Mouse (Mus musculus): ENCODE data around the gene Gdpgp1. TPM values are rescaled to one million over a fixed set of nuclear protein-coding genes. Genes with fewer than 3 reads are reported as not detected.

Gdpgp1 gene
- polyA plus RNA-seq (2012; ENCODE audit: insufficient read depth, insufficient read length, low replicate concordance, missing spikeins): not detected in 2 replicates

DNA sequence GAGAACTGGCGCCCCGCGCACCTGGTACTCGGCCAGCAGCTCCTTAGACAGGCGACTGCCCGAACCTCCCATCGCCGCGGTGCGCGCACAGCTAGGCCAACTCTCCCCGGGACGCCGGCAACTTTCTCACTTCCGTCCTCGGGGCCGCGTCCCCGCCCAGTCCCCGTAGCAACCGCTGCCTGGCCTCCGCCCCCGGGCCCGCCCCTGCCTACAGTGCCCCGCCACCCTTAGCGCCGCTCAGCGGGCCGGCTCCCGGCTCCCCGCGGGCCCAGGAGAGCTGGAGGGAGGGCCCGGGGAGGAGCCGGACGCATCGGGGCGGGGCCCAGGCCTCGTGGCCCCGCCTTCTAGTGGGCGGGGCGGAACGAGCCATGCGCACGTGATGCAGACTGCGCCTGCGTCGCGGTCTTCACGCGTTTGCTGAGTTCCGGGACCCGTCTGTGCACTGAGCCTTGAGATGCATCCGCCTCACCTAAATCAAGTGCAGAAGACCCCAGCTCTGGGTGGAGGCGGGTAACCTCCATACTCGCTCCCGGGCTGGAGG is at the start of gene Gdpgp1, which contains the start of gene Cib1:
TSS of gene Gdpgp1 (plus strand) at position 377 of the 541 bp plus-strand sequence.
TSS of gene Cib1 (minus strand) at position 325 of the 541 bp plus-strand sequence.
- H3K4me1 ChIP-seq (ENCODE audit: control insufficient read depth, insufficient read depth, low read length): peaks cover 12% of the 10 kb centered on the region; the same call in 1 of the 2 replicates
- no peak within 1 kb of the TSS for H3K27ac ChIP-seq (ENCODE audit: insufficient read depth, low read depth, low read length)
- H3K4me3 ChIP-seq (ENCODE audit: insufficient read depth, low read depth, low read length): peak within 1 kb of the TSS; percentile 59
- WGBS: under 1% methylated on average over 56 of the region's 56 CpGs
- TF ChIP-seq POLR2A (IDR thresholded peaks at IDR 0.05; ENCODE audit: insufficient read depth, low read depth, low read length) (peak; percentile 71; the same call in 1 of the 2 replicates), CTCF (IDR thresholded peaks at IDR 0.05; ENCODE audit: insufficient read depth, low read depth, low read length) (no peak)

DNA sequence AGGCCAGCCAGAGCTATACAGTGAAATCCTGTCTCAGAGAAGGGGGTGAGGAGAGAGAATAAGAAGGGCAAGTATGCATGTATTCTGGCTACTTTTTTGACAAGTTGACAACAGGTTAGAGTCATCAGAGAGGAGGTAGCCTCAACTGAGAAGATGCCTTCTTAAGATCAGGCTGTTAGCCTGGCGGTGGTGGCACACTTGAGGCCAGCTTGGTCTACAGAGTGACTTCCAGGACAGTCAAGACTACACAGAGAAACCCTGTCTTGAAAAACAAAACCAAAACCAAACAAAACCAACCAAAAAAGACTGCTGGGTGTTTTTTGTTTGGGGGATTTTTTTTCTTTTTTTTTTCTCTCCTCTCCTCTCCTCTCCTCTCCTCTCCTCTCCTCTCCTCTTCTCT is 49.2 kb upstream of the Gdpgp1 start:
- H3K4me3 ChIP-seq (ENCODE audit: insufficient read depth, low read depth, low read length): no peak overlapping the region
- WGBS: 97% methylated on average over 1 of the region's 1 CpGs
- H3K4me1 ChIP-seq (ENCODE audit: control insufficient read depth, insufficient read depth, low read length): peaks cover 11% of the 10 kb centered on the region
- no peak for TF ChIP-seq POLR2A (IDR thresholded peaks at IDR 0.05; ENCODE audit: insufficient read depth, low read depth, low read length)
- TF ChIP-seq CTCF (IDR thresholded peaks at IDR 0.05; ENCODE audit: insufficient read depth, low read depth, low read length): no peak
- H3K27ac ChIP-seq (ENCODE audit: insufficient read depth, low read depth, low read length): no peak overlapping the region

- Histone ChIP-seq H3K27ac (ENCODE audit: insufficient read depth, low read depth, low read length) (no peak overlapping the region), H3K4me1 (ENCODE audit: control insufficient read depth, insufficient read depth, low read length) (peaks cover 16% of the 10 kb centered on the region), H3K4me3 (ENCODE audit: insufficient read depth, low read depth, low read length) (no peak overlapping the region)
- TF ChIP-seq POLR2A (IDR thresholded peaks at IDR 0.05; ENCODE audit: insufficient read depth, low read depth, low read length) (no peak), CTCF (IDR thresholded peaks at IDR 0.05; ENCODE audit: insufficient read depth, low read depth, low read length) (no peak)
- WGBS: 62% methylated on average over 5 of the region's 5 CpGs
Observed at GRCm38 (mm10) chr7:80183969-80184368, 48.7 kb upstream of the Gdpgp1 start.

- Histone ChIP-seq H3K27ac (ENCODE audit: insufficient read depth, low read depth, low read length) (0 out of 2 replicates have a peak overlapping the region, but pooled peaks have one; percentile 16), H3K4me1 (ENCODE audit: control insufficient read depth, insufficient read depth, low read length) (peaks cover 19% of the 10 kb centered on the region), H3K4me3 (ENCODE audit: insufficient read depth, low read depth, low read length) (no peak overlapping the region)
- no peak for TF ChIP-seq POLR2A (IDR thresholded peaks at IDR 0.05; ENCODE audit: insufficient read depth, low read depth, low read length)
- no peak for TF ChIP-seq CTCF (IDR thresholded peaks at IDR 0.05; ENCODE audit: insufficient read depth, low read depth, low read length)
- WGBS: 84% methylated on average over 4 of the region's 4 CpGs
Observed at GRCm38 (mm10) chr7:80184551-80184950, 48.1 kb upstream of the Gdpgp1 start.

DNA sequence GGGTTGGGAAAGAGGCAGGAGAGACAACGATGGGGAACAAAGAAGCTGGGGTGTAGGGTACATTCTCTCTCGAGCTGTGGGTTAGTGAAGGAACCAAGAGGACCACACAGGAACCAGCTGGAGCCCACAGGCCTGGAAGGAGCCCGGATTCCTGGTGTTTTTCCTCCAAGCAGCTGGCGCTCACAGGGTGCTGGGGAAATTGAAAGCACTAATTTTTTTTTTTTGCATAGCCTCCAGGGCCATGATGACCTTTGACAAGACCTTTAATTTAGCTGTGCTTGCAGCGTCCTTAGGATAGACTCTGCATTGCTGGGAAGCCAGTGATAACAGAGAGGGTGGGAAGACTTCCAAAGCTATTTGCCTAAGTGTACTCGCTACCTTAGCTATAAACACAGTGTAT is 47.7 kb upstream of the Gdpgp1 start:
- Histone ChIP-seq H3K27ac (ENCODE audit: insufficient read depth, low read depth, low read length) (0 out of 2 replicates have a peak overlapping the region, but pooled peaks have one; percentile 32), H3K4me3 (ENCODE audit: insufficient read depth, low read depth, low read length) (no peak overlapping the region), H3K4me1 (ENCODE audit: control insufficient read depth, insufficient read depth, low read length) (peaks cover 19% of the 10 kb centered on the region)
- no peak for TF ChIP-seq CTCF (IDR thresholded peaks at IDR 0.05; ENCODE audit: insufficient read depth, low read depth, low read length)
- no peak for TF ChIP-seq POLR2A (IDR thresholded peaks at IDR 0.05; ENCODE audit: insufficient read depth, low read depth, low read length)
- 44% methylated on average over 6 of the region's 6 CpGs for WGBS

GRCm38 (mm10) chr7:80186021-80186420 is 46.6 kb upstream of the Gdpgp1 start:
- Histone ChIP-seq H3K4me3 (ENCODE audit: insufficient read depth, low read depth, low read length) (peak overlapping the region; percentile 66; the same call in 1 of the 2 replicates), H3K27ac (ENCODE audit: insufficient read depth, low read depth, low read length) (peak overlapping the region; percentile 91), H3K4me1 (ENCODE audit: control insufficient read depth, insufficient read depth, low read length) (peaks cover 26% of the 10 kb centered on the region)
- 12% methylated on average over 8 of the region's 8 CpGs for WGBS
- TF ChIP-seq POLR2A (IDR thresholded peaks at IDR 0.05; ENCODE audit: insufficient read depth, low read depth, low read length) (no peak), CTCF (IDR thresholded peaks at IDR 0.05; ENCODE audit: insufficient read depth, low read depth, low read length) (no peak)

- H3K4me1 ChIP-seq (ENCODE audit: control insufficient read depth, insufficient read depth, low read length): peaks cover 33% of the 10 kb centered on the region
- H3K27ac ChIP-seq (ENCODE audit: insufficient read depth, low read depth, low read length): peak within 1 kb of the TSS; percentile 91
- under 1% methylated on average over 51 of the region's 51 CpGs for WGBS
- TF ChIP-seq POLR2A (IDR thresholded peaks at IDR 0.05; ENCODE audit: insufficient read depth, low read depth, low read length) (peak; percentile 55; the same call in 1 of the 2 replicates), CTCF (IDR thresholded peaks at IDR 0.05; ENCODE audit: insufficient read depth, low read depth, low read length) (no peak)
- peak within 1 kb of the TSS; percentile 66 for H3K4me3 ChIP-seq (ENCODE audit: insufficient read depth, low read depth, low read length)
Observed at GRCm38 (mm10) chr7:80186531-80187296, 46.0 kb upstream of the Gdpgp1 start, which contains the start of gene Sema4b. Gene Sema4b (plus strand): TSS chr7:80186841.

DNA sequence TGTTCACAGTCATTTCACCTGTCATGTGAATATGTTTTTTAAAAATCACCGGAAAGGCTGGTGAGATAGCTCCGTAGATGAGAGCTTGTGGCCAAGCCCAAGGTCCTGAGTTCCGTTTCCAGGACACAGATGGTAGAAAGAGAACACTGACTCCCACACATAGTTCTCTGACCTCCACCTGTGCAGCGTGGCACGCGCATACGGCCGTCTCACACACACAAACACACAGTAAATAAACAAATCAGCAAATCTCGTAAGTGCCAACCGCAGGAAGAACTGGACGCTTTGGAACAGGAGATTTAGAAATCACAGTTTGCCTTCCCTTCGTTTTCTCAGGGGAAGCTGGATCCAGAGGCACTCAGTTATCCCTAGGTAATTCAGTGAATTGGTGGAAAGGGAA is 45.2 kb upstream of the Gdpgp1 start:
- Histone ChIP-seq H3K4me3 (ENCODE audit: insufficient read depth, low read depth, low read length) (peak overlapping the region; percentile 66), H3K27ac (ENCODE audit: insufficient read depth, low read depth, low read length) (peak overlapping the region; percentile 91), H3K4me1 (ENCODE audit: control insufficient read depth, insufficient read depth, low read length) (peaks cover 39% of the 10 kb centered on the region)
- 16% methylated on average over 12 of the region's 12 CpGs for WGBS
- TF ChIP-seq POLR2A (IDR thresholded peaks at IDR 0.05; ENCODE audit: insufficient read depth, low read depth, low read length) (no peak), CTCF (IDR thresholded peaks at IDR 0.05; ENCODE audit: insufficient read depth, low read depth, low read length) (no peak)
